Mouse (Mus musculus) C2C12 (cell line): ENCODE results near the gene Hist1h2aa. TPM values are rescaled to one million over a fixed set of nuclear protein-coding genes. Genes with fewer than 3 reads are reported as not detected.

ENCODE experiments used
- H3K27me3 ChIP-seq: one replicate; pipeline ENCODE4 v1.6.1; 2011; ENCODE audit not compliant: control insufficient read depth, insufficient read depth, insufficient read length
- H3K36me3 ChIP-seq: one replicate; pipeline ENCODE4 v1.6.1; 2011; ENCODE audit not compliant: control insufficient read depth, insufficient read depth
- H3K4me3 ChIP-seq: one replicate; pipeline ENCODE4 v1.5.1; 2011; ENCODE audit warnings: mild to moderate bottlenecking, control low read depth; ENCODE audit not compliant: poor library complexity, insufficient read depth, severe bottlenecking
- H3K79me2 ChIP-seq: one replicate; pipeline ENCODE4 v1.6.1; 2011; ENCODE audit not compliant: control insufficient read depth, insufficient read depth
- H3K79me3 ChIP-seq: one replicate; pipeline ENCODE4 v1.6.1; 2011; ENCODE audit warnings: low read depth, control low read depth
- H3ac ChIP-seq: one replicate; pipeline ENCODE3; 2011; ENCODE audit warnings: low read depth; ENCODE audit not compliant: control insufficient read depth, insufficient read length
- CEBPB ChIP-seq: IDR thresholded peaks from one replicate; pipeline ENCODE4 v1.6.1; 2011; ENCODE audit warnings: low read depth, mild to moderate bottlenecking, control low read depth, moderate library complexity
- CTCF ChIP-seq: IDR thresholded peaks from one replicate; pipeline ENCODE4 v1.5.1; 2011; ENCODE audit not compliant: control insufficient read depth, insufficient read depth, insufficient read length
- FOSL1 ChIP-seq: IDR thresholded peaks from one replicate; pipeline ENCODE4 v1.8.0; 2011; ENCODE audit warnings: mild to moderate bottlenecking, low read length; ENCODE audit not compliant: poor library complexity, insufficient read depth, severe bottlenecking
- MAX ChIP-seq: IDR thresholded peaks from one replicate; pipeline ENCODE4 v1.6.1; 2011; ENCODE audit warnings: mild to moderate bottlenecking, control low read depth
- MYOD1 ChIP-seq: IDR thresholded peaks from one replicate; pipeline ENCODE4 v1.6.1; 2011; ENCODE audit warnings: low read depth; ENCODE audit not compliant: control insufficient read depth, insufficient read length
- MYOG ChIP-seq: IDR thresholded peaks from one replicate; pipeline ENCODE4 v1.6.1; 2011; ENCODE audit not compliant: control insufficient read depth, insufficient read length; ENCODE audit errors: extremely low read depth
- USF1 ChIP-seq: IDR thresholded peaks from one replicate; pipeline ENCODE4 v1.6.1; 2011; ENCODE audit warnings: low read depth, mild to moderate bottlenecking, control low read depth, moderate library complexity
- polyA plus RNA-seq: library from polyadenylated mRNA; unstranded; fragments of >200 nt; fragmentation: generic; extraction: Trizol; gene quantifications from one replicate; pipeline ENCODE4 v1.2.1, GENCODE M21; 2012; ENCODE audit warnings: missing spikeins

Hist1h2aa gene
- polyA plus RNA-seq, 1 experiment: not detected

- peaks cover 19% of the 10 kb centered on the region for H3K27me3 ChIP-seq
- no peak overlapping the region for H3ac ChIP-seq
- no peaks in the 10 kb centered on the region for H3K79me2 ChIP-seq
- no peak for TF ChIP-seq MAX
- no peak for TF ChIP-seq MYOD1
- TF ChIP-seq CEBPB: no peak
- TF ChIP-seq USF1: no peak
- TF ChIP-seq MYOG: no peak
- no peak for TF ChIP-seq CTCF
- TF ChIP-seq FOSL1: no peak
- H3K79me3 ChIP-seq: no peaks in the 10 kb centered on the region
- no peak overlapping the region for H3K4me3 ChIP-seq
- no peaks in the 10 kb centered on the region for H3K36me3 ChIP-seq
These were observed 36.0 kb upstream of the Hist1h2aa start for GRCm38 (mm10) chr13:23898242-23898641.

DNA sequence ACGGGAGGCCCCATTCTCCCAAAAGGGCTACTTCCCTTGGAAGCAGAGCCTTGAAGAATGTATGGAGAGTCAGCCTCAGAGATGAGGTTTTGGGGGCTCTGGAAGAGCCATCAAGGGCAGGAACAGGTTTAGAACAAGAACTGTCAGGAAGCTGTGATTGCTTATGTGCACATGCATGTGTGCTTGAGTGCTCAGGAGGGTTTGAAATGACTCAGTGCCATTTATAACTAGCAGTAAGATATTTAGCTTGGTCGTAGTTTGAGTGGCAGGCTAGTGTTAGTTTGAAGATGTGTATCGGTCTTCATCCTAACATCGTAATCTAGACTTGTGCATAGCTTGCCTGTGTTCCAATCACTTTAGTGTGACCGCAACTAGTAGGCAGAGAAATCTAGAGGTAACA, 27.4 kb upstream of the Hist1h2aa start:
- no peak overlapping the region for H3ac ChIP-seq
- TF ChIP-seq CTCF (no peak), MAX (no peak)

GRCm38 (mm10) chr13:23910121-23910520, 24.1 kb upstream of the Hist1h2aa start:
- no peaks in the 10 kb centered on the region for H3K36me3 ChIP-seq
- TF ChIP-seq MAX (no peak), FOSL1 (no peak), CTCF (no peak), USF1 (no peak), CEBPB (no peak), MYOG (no peak), MYOD1 (no peak)
- no peaks in the 10 kb centered on the region for H3K27me3 ChIP-seq
- no peaks in the 10 kb centered on the region for H3K79me2 ChIP-seq
- H3K79me3 ChIP-seq: no peaks in the 10 kb centered on the region
- H3ac ChIP-seq: no peak overlapping the region
- H3K4me3 ChIP-seq: no peak overlapping the region

More for the DNA sequence above, 27.4 kb upstream of the Hist1h2aa start:
- H3K79me3 ChIP-seq: no peaks in the 10 kb centered on the region
- H3K27me3 ChIP-seq: peaks cover 10% of the 10 kb centered on the region
- H3K79me2 ChIP-seq: no peaks in the 10 kb centered on the region
- H3K4me3 ChIP-seq: no peak overlapping the region
- no peaks in the 10 kb centered on the region for H3K36me3 ChIP-seq

DNA sequence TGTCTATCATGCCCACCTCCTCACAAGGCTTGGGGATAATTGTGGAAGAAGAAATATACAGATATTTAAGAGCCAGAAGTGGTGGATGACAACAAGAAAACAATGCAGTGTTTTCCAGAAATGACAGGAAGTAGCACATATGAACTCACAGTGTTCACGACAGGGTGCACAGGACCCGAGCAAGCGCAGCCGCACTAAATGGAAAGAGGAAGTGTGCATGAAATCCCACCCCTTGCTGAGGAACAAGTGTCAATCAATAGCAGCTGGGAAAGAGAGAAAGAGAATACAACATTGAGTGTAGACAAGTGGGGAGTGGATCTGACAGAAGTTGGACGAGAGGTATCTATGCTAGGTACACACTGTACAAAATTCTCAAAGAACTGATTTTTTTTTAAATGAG, 22.9 kb upstream of the Hist1h2aa start:
- no peaks in the 10 kb centered on the region for H3K27me3 ChIP-seq
- no peak overlapping the region for H3K4me3 ChIP-seq
- H3K79me3 ChIP-seq: no peaks in the 10 kb centered on the region
- H3K36me3 ChIP-seq: no peaks in the 10 kb centered on the region
- no peaks in the 10 kb centered on the region for H3K79me2 ChIP-seq
- no peak overlapping the region for H3ac ChIP-seq
- TF ChIP-seq CEBPB: no peak
- TF ChIP-seq MYOG: no peak
- TF ChIP-seq MYOD1: no peak
- TF ChIP-seq USF1: no peak
- TF ChIP-seq MAX: no peak
- no peak for TF ChIP-seq CTCF
- TF ChIP-seq FOSL1: no peak

DNA sequence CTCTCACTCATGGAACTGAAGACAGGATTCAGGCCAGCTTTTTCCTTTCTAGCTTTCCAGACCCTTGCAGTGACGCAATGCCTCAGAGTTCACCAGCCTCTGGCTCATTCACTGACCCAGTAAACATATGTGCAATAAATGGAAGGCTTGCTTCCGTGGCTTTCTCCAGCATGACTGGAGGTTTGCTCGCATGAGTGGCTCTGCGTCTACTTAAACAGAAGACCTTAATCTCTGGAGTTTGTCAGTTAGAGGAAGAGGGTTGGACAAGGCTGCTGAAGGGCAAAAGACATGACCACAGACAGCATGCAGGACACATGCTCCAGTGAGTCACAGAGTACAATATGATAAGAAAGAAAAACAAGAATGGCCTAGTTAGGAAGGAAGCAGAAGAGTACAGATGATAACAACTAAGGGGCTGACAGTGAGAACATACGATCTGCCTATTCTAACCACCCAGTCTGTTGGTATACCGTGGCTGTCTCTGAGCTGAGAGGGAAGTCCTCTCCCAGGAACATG, 20.4 kb upstream of the Hist1h2aa start:
- no peak for TF ChIP-seq MAX
- no peak for TF ChIP-seq MYOG
- TF ChIP-seq FOSL1: peak; percentile 33
- Histone ChIP-seq H3K79me3 (no peaks in the 10 kb centered on the region), H3K27me3 (no peaks in the 10 kb centered on the region), H3ac (no peak overlapping the region), H3K79me2 (no peaks in the 10 kb centered on the region), H3K36me3 (no peaks in the 10 kb centered on the region), H3K4me3 (no peak overlapping the region)

- H3K36me3 ChIP-seq: no peaks in the 10 kb centered on the region
- TF ChIP-seq MYOG (no peak), USF1 (no peak), MYOD1 (no peak), CEBPB (no peak), CTCF (no peak), MAX (no peak), FOSL1 (no peak)
These were observed 19.7 kb upstream of the Hist1h2aa start, which contains the start of gene Slc17a4 for GRCm38 (mm10) chr13:23914376-23915167. Slc17a4 (minus strand) TSS chr13:23915009.

More at GRCm38 (mm10) chr13:23914376-23915167, 19.7 kb upstream of the Hist1h2aa start, which contains the start of gene Slc17a4:
- no peak within 1 kb of the TSS for H3ac ChIP-seq
- H3K4me3 ChIP-seq: no peak within 1 kb of the TSS
- no peaks in the 10 kb centered on the region for H3K79me2 ChIP-seq
- H3K79me3 ChIP-seq: no peaks in the 10 kb centered on the region
- no peaks in the 10 kb centered on the region for H3K27me3 ChIP-seq
